Mouse (Mus musculus): ENCODE data around the gene Magt1.
A peak's percentile ranks its signal among the peaks of the same experiment; 100 is the strongest.
"Not testable (repeated sequence)": the region's sequence is repeated elsewhere in the genome, so short reads cannot be mapped to it uniquely, and the experiment has no call there.

Gene Magt1

DNA sequence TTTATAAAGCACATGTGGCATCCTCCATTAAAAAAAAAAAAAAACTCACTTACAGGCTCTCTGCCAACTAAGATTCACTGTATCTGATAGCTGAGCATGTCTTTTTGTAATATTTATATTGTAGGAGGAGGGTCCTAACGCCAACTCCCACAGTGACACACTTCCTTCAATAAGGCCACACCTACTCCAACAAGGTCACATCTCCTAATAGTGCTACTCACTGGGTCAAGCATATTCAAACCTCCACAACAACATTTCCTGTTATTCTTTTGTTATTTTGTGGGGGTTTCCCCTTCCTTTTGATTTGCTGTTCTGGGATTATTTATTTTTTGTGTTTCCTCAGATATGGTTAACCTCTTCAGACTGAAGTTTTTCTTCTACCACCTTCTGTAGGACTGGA, 65.3 kb downstream of the Magt1 start:
- no peak for DNase-seq (ENCODE audit: low spot score in 2 of 2)

DNA sequence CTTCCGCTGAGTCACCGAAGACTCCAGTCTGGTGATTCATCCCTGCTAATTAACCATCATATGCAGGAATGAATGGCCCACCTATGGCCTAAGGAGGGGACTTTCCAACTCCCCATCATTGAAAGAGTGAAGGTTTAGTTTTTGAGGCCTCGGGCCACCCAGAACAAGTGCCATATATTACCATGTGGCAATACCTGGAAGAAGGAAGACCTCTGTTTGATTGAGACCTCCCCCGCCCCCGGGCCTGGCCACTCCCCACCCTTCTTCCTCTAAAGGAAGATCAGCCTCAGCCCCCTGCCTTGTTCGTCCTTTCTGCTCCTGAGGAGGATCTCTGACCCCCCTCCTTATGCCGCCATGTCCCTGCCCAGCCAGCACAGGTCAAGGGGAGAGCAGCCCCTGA, 72.5 kb downstream of the Magt1 start:
- no peak for DNase-seq (ENCODE audit: low spot score in 2 of 2)

DNA sequence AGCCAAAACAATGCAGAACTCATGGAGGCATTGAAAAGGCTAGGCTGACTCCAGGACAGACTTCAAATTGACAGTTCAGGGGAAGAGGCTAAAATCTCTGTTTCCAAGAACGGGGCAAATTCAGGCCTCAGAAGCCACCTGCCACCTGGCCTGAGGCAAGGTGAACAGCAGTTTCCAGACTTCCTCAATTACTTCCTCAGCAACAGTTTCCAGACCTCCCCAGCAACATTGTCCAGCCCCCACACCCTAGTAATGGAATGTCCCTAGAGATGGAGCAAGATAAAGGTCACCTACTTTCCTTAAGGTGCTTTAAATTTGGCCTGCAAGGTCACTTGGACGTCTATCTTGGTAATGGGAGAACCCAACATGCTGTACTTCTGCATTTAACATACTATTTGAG, 74.0 kb downstream of the Magt1 start:
- no peak for DNase-seq (ENCODE audit: low spot score in 2 of 2)

DNA sequence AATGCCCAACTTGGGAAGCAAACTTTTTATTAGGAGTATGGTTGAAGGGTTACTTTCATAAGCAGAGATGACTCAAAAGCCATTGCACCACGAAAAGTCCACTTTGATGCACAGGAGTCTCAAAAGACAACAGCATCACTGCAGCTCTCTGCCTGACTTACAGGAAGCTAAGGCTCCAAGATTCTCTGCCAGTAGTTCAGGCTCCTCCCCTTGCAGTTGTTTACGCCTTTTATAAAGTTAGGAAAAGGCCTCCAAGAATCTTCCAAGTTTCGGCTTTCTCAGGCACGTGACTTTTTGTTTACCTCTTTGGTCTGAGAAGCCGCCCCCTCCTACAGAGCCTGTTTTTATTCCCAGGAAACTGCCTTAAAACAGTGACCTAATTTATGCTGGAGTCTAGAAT, 77.4 kb downstream of the Magt1 start:
- DNase-seq (ENCODE audit: low spot score in 2 of 2), result no peak

DNA sequence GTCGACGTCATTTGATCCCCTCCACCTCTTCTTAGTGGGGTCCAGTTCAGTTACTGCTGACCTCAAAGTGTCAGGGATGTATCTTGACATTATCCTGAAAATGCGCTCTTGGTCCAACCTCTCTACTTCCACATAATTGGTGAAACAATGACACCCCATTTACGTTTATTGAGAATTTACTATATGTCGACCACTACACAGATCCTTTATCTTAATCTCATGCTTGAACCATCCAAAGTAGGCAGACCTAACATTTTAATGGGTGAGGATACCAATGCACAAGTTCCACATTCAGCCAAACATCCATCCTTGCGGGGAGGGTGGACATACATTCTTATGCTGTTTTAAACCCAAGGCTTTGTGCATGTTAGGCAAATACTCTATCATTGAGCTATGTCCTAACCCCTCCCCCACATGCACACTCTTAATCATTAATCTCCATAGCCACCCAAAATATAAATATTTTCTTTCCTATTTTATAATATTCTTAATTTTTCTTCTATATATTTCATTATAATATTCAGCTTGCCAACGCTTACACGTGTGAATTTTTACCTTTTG, 82.1 kb downstream of the Magt1 start:
- no peak for DNase-seq (ENCODE audit: low spot score in 2 of 2)

DNA sequence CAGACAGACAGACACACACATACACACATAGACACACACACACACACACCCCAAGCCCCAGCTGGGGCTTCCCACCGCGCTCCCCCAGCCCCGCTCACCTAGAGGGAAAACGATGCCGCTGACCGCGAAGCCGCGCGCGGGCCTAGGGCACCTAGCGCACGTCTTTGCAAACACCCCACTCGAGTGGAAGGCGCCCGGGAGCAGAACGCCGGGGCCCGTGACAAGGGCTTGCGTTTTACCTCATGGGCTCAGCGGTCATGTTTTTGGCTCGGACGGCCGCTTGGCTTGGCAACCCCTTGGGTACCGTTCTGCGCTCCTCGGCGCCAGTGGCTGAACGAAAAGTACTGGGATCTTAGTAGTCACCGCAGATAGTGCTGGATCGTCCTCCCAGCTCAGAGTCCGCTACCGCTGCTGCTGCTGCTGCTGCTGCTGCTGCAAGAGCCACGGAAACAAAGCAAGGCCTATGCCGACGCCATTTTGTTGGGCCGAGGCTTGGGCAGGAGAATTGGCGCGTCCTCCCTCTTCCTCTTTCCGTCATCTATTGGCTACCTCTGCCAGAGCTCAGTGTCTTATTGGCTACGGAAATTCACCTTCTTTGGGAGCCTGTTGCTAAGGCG, 82.7 kb downstream of the Magt1 start, which contains the start of gene Atrx:
Gene Atrx, minus strand, starts transcription at position 543 of the 617 bp plus-strand sequence.
- peak; percentile 62 to 75 for DNase-seq (ENCODE audit: low spot score in 2 of 2)

DNA sequence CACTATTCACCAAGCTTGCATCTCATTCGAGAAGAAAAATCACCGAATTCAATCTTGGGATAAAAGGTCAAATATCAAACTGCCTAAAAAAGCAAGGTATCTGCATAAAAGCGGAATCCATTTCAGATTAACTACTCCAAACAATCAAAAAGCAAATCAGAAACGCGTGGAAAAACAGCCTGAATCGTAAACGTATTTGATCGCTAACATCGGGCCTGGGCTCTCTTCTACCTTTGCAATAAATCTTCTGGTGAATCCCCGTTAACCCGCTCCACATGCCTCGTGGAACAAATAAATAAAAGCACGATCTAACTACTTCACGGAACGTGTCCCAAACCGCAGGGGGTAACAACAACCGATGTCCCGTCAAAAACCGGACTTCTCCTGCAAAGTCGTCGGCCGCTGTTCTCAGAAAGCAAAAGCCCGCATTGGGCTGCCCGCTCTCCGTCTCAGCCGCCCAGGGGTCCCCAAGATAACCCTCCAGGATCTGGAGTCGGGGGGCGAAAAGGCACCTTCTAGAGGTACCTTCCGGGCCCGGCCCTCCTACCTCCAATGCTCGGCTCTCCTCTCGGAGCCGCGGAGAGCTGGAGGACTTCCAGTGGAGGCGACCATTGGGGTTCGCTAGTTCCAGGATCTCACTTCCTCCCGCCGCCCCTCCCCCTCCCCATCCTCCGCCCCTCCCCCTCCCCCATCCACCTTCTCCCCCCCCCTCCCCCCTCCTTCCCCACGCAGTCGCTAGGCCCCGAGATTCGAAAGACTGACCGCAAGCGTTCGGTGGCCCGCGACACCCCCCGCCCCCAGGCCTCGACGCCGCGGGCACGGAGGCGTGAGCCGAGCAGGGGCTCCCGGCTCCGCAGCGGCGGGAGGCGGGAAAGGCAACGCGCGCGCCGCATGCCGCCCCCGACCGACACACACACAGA, 83.5 kb downstream of the Magt1 start:
- peak in 1 of 2 experiments; percentile 19 for DNase-seq (ENCODE audit: low spot score in 2 of 2)

DNA sequence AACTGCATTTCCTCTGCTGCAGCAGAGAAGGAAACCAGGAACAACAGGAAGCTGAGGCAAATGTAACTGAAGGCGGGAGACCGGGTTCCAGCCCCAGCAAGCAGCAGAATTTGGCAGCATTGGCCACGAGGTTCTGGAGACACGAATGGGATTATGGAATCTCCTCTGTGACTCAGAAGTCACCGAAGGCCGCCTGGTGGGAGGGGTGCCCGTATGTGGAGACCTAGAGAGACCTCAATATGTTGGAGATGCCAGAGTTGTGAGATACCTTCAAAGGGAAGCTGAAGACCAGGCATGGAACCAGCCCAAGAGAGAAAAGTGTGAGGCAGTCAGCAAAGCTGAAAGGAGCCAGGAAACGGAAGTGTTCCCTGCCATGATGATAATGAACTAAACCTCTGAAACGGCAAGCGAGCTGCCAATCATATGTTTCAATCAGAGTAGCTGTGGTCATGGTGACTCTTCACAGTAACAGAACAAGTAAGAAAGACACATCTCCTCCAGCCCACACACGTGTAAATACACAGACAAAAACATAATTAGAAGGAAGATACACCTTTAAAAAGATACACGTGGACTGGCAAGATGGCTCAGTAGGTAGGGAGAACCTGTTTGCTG, 85.5 kb downstream of the Magt1 start:
- DNase-seq (ENCODE audit: low spot score in 2 of 2), result no peak

DNA sequence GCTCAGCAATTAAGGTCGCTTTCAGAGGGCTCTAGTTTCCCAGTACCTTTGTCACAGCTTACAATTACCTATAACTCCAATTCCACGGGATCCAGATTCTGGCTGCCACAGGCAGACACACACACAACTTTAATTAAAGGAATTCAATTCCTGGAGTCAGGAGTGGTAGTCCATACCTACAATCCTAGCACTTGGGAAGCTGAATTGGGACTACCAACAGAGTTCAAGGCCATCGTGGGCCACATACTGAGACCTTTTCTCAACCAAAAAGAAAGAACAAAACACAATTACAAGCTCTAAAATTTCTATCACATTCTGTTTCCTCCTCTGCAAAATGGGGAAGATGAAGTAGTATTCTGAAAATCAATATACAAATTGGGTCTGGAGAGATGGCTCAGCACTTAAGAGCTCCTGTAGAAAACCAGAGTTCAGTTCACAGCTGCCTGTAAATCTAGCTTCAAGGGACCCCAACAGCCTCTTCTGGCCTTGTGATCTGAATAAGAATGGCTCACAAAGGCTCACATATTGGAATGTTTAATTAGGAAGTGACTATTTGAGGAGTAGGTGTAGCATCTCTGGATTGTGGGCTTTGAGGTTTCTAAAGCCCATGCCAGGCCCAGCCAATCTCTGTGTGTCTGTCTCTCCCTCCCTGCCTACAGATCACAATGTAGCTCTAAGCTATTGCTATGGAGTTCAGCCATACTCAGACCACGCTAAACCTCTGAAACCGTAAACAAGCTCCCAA, 87.2 kb downstream of the Magt1 start:
- no peak for DNase-seq (ENCODE audit: low spot score in 2 of 2)

DNA sequence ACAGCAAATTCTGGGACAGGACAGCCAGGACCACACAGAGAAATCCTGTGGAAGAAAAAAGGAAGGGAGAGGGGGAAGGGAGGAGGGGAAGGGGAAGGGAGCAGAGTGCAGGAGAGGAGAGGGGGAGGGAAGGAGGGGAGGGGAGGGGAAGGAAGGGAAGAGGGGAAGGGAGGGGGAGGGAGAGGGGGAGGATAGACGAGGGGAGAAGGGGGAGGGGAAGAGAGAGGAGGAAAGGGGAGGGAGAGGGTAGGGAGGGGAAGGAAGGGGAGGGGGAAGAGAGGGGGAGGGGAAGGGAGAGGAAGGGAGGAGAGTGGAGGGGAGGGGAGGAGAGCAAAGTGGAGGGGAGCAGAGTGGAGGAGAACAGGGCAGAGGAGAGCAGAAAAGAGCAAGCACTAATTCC, 87.8 kb downstream of the Magt1 start:
- DNase-seq (ENCODE audit: low spot score in 2 of 2), result no peak

DNA sequence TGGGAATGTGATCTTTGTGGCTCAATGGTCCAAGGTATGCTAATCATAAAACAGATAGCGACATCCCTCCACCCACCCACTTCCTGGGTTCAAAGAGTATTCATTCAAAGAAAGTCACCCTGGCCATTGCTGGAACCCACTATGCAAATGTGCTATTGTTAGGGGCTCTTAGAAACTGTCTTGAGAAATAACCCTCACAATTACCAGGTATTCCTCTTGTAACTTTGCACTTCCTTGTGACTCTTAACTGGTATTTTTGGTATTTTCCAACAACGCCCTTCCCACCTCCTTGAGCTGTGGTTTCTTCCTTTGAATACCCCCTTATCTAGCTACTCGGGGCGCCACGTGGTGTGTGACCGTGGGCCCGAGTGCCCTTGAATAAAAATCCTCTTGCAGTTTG, 88.7 kb downstream of the Magt1 start:
- not testable (repeated sequence) for DNase-seq (ENCODE audit: low spot score in 2 of 2)

DNA sequence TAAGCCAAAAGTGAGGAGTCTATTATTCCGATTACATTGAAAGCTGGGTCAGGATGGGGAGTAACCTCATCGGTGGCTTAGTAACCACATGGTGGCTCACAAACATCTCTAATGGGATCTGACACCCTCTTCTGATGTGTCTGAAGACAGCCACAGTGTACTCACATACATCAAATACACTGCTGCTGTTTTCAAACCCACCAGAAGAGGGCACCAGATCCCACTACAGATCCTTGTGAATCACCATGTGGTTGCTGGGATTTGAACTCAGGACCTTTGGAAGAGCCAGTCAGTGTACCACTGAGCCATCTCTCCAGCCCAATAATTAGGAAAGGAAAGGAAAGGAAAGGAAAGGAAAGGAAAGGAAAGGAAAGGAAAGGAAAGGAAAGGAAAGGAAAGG, 90.3 kb downstream of the Magt1 start:
- peak in 1 of 2 experiments; percentile 28 for DNase-seq (ENCODE audit: low spot score in 2 of 2)
